Mouse (Mus musculus): ENCODE data around the gene Socs2.

DNA sequence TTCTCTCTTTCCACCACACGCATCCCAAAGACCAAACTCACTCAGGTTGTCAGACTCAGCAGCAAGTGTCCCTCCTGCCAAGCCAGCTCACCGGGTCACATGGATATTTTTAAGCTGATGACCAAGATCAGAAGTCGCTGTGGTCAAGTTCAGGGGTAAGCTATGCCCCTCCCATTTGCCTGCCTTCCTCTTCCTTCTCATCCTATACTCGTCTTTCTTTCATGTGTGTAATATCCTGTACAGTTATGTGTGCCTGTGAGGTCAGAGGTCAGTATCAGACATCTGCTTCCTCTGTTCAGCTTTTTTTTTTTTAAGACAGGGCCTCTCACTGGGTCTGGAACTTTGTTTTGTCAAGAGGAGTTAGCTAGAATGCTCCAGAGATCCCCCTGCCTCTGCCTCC, 25.4 kb upstream of the Socs2 start:
- no peak for TF ChIP-seq CTCF (IDR thresholded peaks at IDR 0.05; ENCODE audit: extremely low read depth, insufficient read length, insufficient replicate concordance, low read depth, low read length)
- no peak for TF ChIP-seq POLR2A (IDR thresholded peaks at IDR 0.05; ENCODE audit: low read depth, low read length)

All from small intestine, adult 2 months (tissue).